Mouse (Mus musculus): ENCODE measurements at regions not wholly inside any gene's neighbourhood (a gene's known extent, or its start where the extent isn't known, plus 50 kb on each side); places are given as distances from the start of the nearest gene placed in this dataset.
A peak's percentile ranks its signal among the peaks of the same experiment; 100 is the strongest.

DNA sequence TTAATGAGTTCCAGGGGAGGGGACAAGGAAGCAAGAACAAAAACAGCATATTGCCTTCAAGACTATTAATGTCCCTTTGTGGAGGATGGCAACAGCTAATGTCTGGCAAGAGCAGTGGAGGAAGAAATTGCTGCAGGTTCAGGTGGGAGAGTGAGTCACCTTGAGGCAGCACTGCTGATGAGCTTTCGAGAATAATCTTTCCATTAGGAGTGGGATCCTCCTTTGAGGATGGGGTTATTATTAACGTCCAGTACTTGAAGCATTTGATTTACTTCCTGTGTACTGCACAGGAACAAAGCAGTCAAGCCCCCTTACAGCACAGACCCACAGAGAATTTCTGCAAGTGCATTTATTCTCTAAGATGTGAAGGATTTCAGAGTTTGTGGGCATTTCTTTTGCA, 671.2 kb upstream of the Stxbp6 start:
- DNase-seq (ENCODE audit: low spot score in 2 of 2) = no peak

DNA sequence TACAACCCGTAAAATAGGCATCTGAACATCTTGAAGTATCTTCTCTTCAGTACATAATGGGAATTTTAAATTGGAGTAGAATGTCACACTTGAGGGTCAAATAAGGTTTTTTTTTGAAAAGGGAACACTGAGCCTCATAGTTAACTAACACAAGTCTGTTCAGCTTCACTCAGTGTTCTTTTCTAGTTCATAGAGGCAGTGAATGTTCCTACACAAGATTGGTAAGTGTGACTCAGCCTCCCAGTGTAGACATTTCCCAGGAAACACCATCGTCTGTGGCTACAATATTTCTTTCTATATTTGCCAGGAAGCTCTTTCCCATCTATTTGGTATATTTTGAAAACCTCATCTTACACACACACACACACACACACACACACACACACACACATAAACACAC, 670.1 kb upstream of the Stxbp6 start:
- no peak for DNase-seq (ENCODE audit: low spot score in 2 of 2)

GRCm38 (mm10) chr12:45733661-45734060, 659.2 kb upstream of the Stxbp6 start:
- DNase-seq (ENCODE audit: low spot score in 2 of 2) = no peak

DNA sequence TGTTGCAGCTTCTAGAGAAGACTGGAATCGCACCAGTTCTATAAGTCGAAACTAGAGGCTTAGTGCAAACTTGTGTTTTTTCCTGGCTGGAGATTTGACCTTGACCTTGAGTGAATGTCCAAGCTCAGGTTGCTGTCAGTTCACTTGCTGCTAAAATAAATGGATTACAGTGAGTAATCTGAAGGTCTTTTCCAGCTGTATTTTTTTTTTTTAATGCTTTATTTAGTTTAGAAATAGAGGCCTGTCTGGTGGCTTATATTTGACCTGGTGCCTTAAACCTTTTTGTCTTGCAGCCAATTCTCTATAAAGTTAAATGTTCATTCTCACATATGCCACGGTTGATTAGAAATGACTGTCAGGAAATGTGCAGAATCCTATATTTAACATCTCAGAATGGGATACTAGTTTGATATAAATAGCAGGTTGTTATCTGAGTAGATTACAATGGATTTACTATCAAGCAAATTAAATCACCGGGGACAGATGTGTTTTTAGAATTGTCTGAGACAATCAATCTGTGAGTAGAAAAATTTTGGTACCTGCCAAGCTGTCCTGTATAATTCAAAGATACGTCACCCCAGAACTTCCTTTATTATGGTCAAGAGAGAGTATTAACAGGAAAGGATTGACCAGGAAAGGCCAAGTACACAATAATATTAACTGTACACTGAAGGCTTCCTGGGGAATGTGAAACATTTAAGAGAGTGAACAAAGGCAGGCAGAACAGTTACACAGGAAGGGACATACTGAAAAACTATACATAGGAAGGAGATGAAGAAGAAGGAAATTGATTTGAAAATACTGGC, 650.3 kb upstream of the Stxbp6 start:
- DNase-seq (ENCODE audit: low spot score in 2 of 2) = no peak

DNA sequence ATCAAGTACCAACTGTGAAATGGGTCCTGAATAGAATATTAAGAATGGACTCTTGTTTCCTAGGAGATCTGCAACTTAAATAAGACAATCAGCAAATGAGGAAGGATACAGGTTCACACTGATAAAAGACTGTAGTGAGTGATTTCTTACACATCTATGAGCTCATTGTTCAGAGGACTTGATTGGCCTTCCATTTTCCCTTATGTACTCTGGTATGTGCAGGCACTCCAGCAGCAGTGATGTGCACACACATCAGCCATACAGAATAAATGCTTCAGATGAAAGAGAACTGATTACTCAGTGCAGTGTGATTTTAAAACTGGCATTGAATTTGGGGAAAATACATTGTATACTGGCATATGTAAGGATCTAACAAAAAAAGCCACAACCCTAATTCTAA, 636.8 kb upstream of the Stxbp6 start:
- no peak for DNase-seq (ENCODE audit: low spot score in 2 of 2)

DNA sequence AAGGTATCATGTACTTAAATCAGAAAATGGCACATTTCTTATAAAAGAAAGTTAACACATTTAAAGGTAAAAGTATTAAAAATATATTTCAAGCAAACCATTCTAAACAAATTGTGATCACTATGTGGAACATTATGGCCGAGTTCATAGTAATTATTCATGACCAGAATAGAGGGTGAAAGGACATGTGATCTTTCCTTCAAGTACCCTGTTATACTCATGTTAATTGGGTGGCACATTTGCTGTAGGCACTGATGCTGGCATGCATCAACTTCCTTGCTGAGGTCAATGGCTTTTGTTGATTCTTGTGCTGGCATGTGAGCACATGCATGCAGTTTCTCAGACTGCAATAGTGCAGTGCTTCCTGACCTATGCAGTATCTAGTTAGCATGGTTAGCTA, 636.3 kb upstream of the Stxbp6 start:
- DNase-seq (ENCODE audit: low spot score in 2 of 2) = no peak

DNA sequence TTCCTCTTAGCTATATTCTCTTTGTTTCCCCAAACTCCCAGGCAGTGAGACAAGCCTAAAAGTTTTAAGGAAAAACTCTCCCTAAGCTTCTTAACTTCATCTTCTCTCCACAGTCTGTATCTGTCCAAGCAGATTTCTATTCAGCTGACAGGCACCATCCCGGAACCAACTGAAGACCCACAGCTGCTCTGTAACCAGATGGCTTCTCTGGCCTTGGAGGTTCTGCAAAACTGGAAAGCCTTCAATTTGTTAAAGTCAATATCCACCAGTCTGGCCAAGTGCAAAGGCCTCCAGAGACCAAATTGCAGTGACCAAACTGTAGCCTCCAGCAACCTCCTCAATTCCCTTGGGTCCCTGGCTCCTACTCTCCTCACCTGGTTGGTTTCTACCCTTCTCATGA, 614.8 kb upstream of the Stxbp6 start:
- no peak for DNase-seq (ENCODE audit: low spot score in 2 of 2)

DNA sequence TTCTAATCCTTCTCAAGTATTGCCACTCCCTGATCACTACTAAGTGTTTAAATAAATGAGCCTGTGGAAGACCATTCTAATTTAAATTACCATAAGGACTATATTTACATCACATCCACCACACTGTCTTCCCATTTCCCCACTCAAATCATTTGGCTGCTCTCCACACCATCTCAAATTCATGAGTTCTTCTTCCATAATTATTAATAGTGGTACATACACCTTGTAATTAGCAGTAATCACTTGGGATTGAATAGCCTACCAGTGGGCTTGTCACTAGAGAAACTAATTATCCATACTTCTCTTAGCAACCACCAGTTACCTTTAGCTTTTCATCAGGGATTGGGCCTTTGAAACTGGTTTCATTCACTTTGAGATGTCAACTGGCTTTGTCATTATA, 612.3 kb upstream of the Stxbp6 start:
- no peak for DNase-seq (ENCODE audit: low spot score in 2 of 2)

DNA sequence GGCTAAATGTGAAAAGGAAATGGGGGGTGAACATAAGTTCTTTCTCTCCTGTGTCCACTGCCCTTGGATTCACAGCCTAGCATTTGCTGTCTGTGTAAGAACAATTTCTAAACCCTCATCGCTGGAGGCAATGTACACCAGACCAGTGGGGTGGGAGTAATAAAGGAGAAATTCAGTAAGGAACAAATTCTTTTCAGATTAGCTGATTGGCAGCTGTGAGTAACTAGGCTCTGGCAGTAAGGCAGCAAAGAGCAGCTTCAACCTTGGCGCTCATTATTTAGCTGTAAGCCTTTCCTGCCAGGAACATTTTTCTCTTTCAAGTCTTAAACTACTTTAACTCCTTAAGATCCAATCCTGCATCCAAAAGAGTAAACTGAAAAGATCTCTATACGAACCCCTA, 597.9 kb upstream of the Stxbp6 start:
- no peak for DNase-seq (ENCODE audit: low spot score in 2 of 2)

DNA sequence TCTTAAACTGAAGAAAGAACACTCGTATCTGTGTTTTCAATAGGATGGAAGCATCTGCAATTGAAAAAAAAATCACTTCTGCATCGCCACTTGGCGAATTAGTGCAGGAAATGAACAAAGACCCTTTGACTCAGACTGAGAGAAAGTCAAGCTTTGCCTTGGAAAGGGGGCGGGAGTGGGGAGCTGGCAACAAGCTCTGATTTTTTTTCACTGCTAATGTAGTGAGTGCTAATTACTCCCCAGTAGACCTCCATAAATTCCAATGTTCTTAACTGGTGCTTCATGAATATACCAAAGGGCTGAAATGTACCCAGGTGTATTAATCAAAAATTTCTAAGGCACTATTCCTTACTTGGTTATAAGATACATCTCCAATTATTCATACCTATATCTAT, 597.0 kb upstream of the Stxbp6 start:
- DNase-seq (ENCODE audit: low spot score in 2 of 2) = no peak

GRCm38 (mm10) chr12:45670874-45671553, 596.5 kb upstream of the Stxbp6 start:
- DNase-seq (ENCODE audit: low spot score in 2 of 2) = peak in 1 of 2 experiments; percentile 3

GRCm38 (mm10) chr12:45670246-45670873, 595.9 kb upstream of the Stxbp6 start:
- DNase-seq (ENCODE audit: low spot score in 2 of 2) = no peak

- DNase-seq (ENCODE audit: low spot score in 2 of 2) = no peak
Observed at GRCm38 (mm10) chr12:45659612-45660011, 585.1 kb upstream of the Stxbp6 start.

GRCm38 (mm10) chr12:45656574-45656973, 582.1 kb upstream of the Stxbp6 start:
- no peak for DNase-seq (ENCODE audit: low spot score in 2 of 2)

- DNase-seq (ENCODE audit: low spot score in 2 of 2) = no peak
Observed at GRCm38 (mm10) chr12:45648654-45649053, 574.1 kb upstream of the Stxbp6 start.

- DNase-seq (ENCODE audit: low spot score in 2 of 2) = no peak
Observed at GRCm38 (mm10) chr12:45644180-45644579, 569.7 kb upstream of the Stxbp6 start.

DNA sequence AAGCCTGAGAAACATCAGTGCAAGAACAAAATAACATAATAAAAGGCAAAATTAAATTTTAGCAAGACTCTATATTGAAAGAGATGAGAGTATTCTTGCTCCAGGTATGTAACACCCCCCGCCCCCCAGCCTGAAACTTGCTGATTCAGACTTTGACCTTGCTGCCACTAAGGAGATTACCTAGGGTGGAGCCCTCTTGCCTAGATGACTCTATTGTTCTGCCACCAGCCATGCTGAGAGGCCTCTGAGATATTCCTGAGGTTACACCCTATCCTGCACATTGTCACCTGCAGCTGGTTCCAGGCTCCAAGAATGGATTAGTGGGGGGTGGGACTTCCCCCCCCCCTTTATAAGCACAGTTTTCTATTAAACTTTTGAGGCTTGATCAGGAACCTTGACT, 548.3 kb upstream of the Stxbp6 start:
- DNase-seq (ENCODE audit: low spot score in 2 of 2) = no peak

- DNase-seq (ENCODE audit: low spot score in 2 of 2) = no peak
Observed at GRCm38 (mm10) chr12:45620056-45620455, 545.5 kb upstream of the Stxbp6 start.

GRCm38 (mm10) chr12:45614509-45615150, 540.1 kb upstream of the Stxbp6 start:
- DNase-seq (ENCODE audit: low spot score in 2 of 2) = no peak

DNA sequence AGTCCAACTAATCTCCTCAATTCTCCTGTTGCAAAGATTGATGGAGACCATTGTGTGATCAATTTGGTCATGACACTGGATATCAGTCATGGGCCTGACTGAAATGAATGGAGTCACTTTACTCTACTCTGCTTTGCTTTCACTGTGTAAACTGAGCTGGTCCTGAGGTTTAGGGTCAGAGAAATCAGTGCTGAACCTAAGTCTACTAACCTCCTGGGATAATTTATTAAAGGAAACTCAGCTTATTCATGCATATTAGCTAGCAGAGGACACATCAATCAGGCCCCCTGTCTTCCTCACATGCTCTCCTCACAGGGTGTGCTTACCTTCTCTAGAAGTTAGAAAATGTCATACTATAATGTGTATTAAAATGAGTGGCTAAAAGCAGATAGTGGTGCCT, 539.6 kb upstream of the Stxbp6 start:
- DNase-seq (ENCODE audit: low spot score in 2 of 2) = no peak

- DNase-seq (ENCODE audit: low spot score in 2 of 2) = no peak
Observed at GRCm38 (mm10) chr12:45599443-45599842, 524.9 kb upstream of the Stxbp6 start.

- DNase-seq (ENCODE audit: low spot score in 2 of 2) = no peak
Observed at GRCm38 (mm10) chr12:45597904-45598570, 523.5 kb upstream of the Stxbp6 start.

Data from right cerebral cortex, adult 2 months (tissue).